Mouse (Mus musculus): Measurements from ENCODE around the gene Trpt1. TPM values are rescaled to one million over a fixed set of nuclear protein-coding genes. Genes with fewer than 3 reads are reported as not detected.

Trpt1 gene
- polyA plus RNA-seq, 1 experiment from 2014 or later, result 11.0 TPM

GRCm38 (mm10) chr19:6981465-6981864 lies 14.5 kb upstream of the Trpt1 start:
- H3K4me2 ChIP-seq (replicated peaks; ENCODE audit: low read depth, low read length), result no peak overlapping the region; the same call in 1 of the 2 replicates

GRCm38 (mm10) chr19:6983621-6984020 lies 12.3 kb upstream of the Trpt1 start:
- Histone ChIP-seq H3K27me3 (replicated peaks; ENCODE audit: insufficient read depth, low read length) (no peaks in the 10 kb centered on the region), H3K4me1 (ENCODE audit: insufficient read depth, low read depth, low read length) (peaks cover 5% of the 10 kb centered on the region), H3K4me2 (replicated peaks; ENCODE audit: low read depth, low read length) (no peak overlapping the region), H3K27ac (ENCODE audit: low read length) (no peak overlapping the region), H3K36me3 (ENCODE audit: insufficient read depth, low read length) (no peaks in the 10 kb centered on the region), H3K9ac (replicated peaks; ENCODE audit: low read depth) (no peak overlapping the region), H3K9me3 (ENCODE audit: low read length) (no peaks in the 10 kb centered on the region), H3K4me3 (ENCODE audit: low read depth, low read length) (no peak overlapping the region)
- ATAC-seq, result no peak
- 92% methylated on average over 5 of the region's 5 CpGs for WGBS
- no peak for DNase-seq (ENCODE audit: low spot score)
- TF ChIP-seq CTCF (IDR thresholded peaks at IDR 0.05) (no peak), EP300 (IDR thresholded peaks at IDR 0.05) (no peak)

More at GRCm38 (mm10) chr19:6981465-6981864, 14.5 kb upstream of the Trpt1 start:
- no peaks in the 10 kb centered on the region for H3K27me3 ChIP-seq (replicated peaks; ENCODE audit: insufficient read depth, low read length)
- no peaks in the 10 kb centered on the region for H3K36me3 ChIP-seq (ENCODE audit: insufficient read depth, low read length)
- no peak overlapping the region for H3K9ac ChIP-seq (replicated peaks; ENCODE audit: low read depth)
- TF ChIP-seq CTCF (IDR thresholded peaks at IDR 0.05), result no peak
- no peak for TF ChIP-seq EP300 (IDR thresholded peaks at IDR 0.05)
- no peak overlapping the region for H3K4me3 ChIP-seq (ENCODE audit: low read depth, low read length)
- DNase-seq (ENCODE audit: low spot score) (no peak), ATAC-seq (no peak)
- H3K4me1 ChIP-seq (ENCODE audit: insufficient read depth, low read depth, low read length), result peaks cover 8% of the 10 kb centered on the region
- WGBS, result 89% methylated on average over 4 of the region's 4 CpGs
- 0 out of 2 replicates have a peak overlapping the region, but pooled peaks have one; percentile 90 for H3K27ac ChIP-seq (ENCODE audit: low read length)
- no peaks in the 10 kb centered on the region for H3K9me3 ChIP-seq (ENCODE audit: low read length)

GRCm38 (mm10) chr19:6985300-6985699 lies 10.6 kb upstream of the Trpt1 start:
- Histone ChIP-seq H3K4me2 (replicated peaks; ENCODE audit: low read depth, low read length) (no peak overlapping the region), H3K4me3 (ENCODE audit: low read depth, low read length) (no peak overlapping the region), H3K27ac (ENCODE audit: low read length) (no peak overlapping the region), H3K4me1 (ENCODE audit: insufficient read depth, low read depth, low read length) (peaks cover 5% of the 10 kb centered on the region), H3K9ac (replicated peaks; ENCODE audit: low read depth) (no peak overlapping the region), H3K9me3 (ENCODE audit: low read length) (no peaks in the 10 kb centered on the region), H3K27me3 (replicated peaks; ENCODE audit: insufficient read depth, low read length) (no peaks in the 10 kb centered on the region), H3K36me3 (ENCODE audit: insufficient read depth, low read length) (no peaks in the 10 kb centered on the region)
- WGBS, result 87% methylated on average over 19 of the region's 19 CpGs
- ATAC-seq, result no peak
- DNase-seq (ENCODE audit: low spot score), result no peak
- TF ChIP-seq CTCF (IDR thresholded peaks at IDR 0.05), result no peak
- TF ChIP-seq EP300 (IDR thresholded peaks at IDR 0.05), result no peak

- TF ChIP-seq CTCF (IDR thresholded peaks at IDR 0.05), result no peak
- TF ChIP-seq EP300 (IDR thresholded peaks at IDR 0.05), result no peak
- ATAC-seq (no peak), DNase-seq (ENCODE audit: low spot score) (no peak)
- H3K4me1 ChIP-seq (ENCODE audit: insufficient read depth, low read depth, low read length), result peaks cover 1% of the 10 kb centered on the region
- no peak overlapping the region for H3K27ac ChIP-seq (ENCODE audit: low read length)
- no peak overlapping the region for H3K4me3 ChIP-seq (ENCODE audit: low read depth, low read length)
- 77% methylated on average over 10 of the region's 10 CpGs for WGBS
- no peaks in the 10 kb centered on the region for H3K9me3 ChIP-seq (ENCODE audit: low read length)
- no peaks in the 10 kb centered on the region for H3K27me3 ChIP-seq (replicated peaks; ENCODE audit: insufficient read depth, low read length)
- H3K4me2 ChIP-seq (replicated peaks; ENCODE audit: low read depth, low read length), result peak overlapping the region; percentile 98; the same call in 1 of the 2 replicates
- no peak overlapping the region for H3K9ac ChIP-seq (replicated peaks; ENCODE audit: low read depth)
- H3K36me3 ChIP-seq (ENCODE audit: insufficient read depth, low read length), result no peaks in the 10 kb centered on the region
These were observed 9.8 kb upstream of the Trpt1 start for GRCm38 (mm10) chr19:6985951-6986708.

- H3K27me3 ChIP-seq (replicated peaks; ENCODE audit: insufficient read depth, low read length), result no peaks in the 10 kb centered on the region
- no peaks in the 10 kb centered on the region for H3K9me3 ChIP-seq (ENCODE audit: low read length)
- 0% methylated on average over 42 of the region's 85 CpGs for WGBS
- H3K36me3 ChIP-seq (ENCODE audit: insufficient read depth, low read length), result no peaks in the 10 kb centered on the region
- ATAC-seq, result peak; percentile 56
- H3K9ac ChIP-seq (replicated peaks; ENCODE audit: low read depth), result peak within 1 kb of the TSS; percentile 70
- H3K4me2 ChIP-seq (replicated peaks; ENCODE audit: low read depth, low read length), result peak within 1 kb of the TSS; percentile 98
- H3K27ac ChIP-seq (ENCODE audit: low read length), result peak within 1 kb of the TSS; percentile 75
- H3K4me1 ChIP-seq (ENCODE audit: insufficient read depth, low read depth, low read length), result peaks cover 4% of the 10 kb centered on the region; the same call in 1 of the 2 replicates
- peak within 1 kb of the TSS; percentile 81 for H3K4me3 ChIP-seq (ENCODE audit: low read depth, low read length)
- TF ChIP-seq CTCF (IDR thresholded peaks at IDR 0.05), result no peak
- TF ChIP-seq EP300 (IDR thresholded peaks at IDR 0.05), result no peak
- DNase-seq (ENCODE audit: low spot score), result peak; percentile 53
These were observed 8.6 kb upstream of the Trpt1 start, which contains the start of gene Vegfb for GRCm38 (mm10) chr19:6987061-6987903. TSS of gene Vegfb (minus strand) at chr19:6987651.

GRCm38 (mm10) chr19:6987904-6988285 lies 8.0 kb upstream of the Trpt1 start:
- H3K4me1 ChIP-seq (ENCODE audit: insufficient read depth, low read depth, low read length), result peaks cover 6% of the 10 kb centered on the region; the same call in 1 of the 2 replicates
- 7% methylated on average over 8 of the region's 8 CpGs for WGBS
- no peak for ATAC-seq
- DNase-seq (ENCODE audit: low spot score), result no peak
- peak overlapping the region; percentile 98 for H3K4me2 ChIP-seq (replicated peaks; ENCODE audit: low read depth, low read length)
- H3K9ac ChIP-seq (replicated peaks; ENCODE audit: low read depth), result peak overlapping the region; percentile 70
- H3K4me3 ChIP-seq (ENCODE audit: low read depth, low read length), result peak overlapping the region; percentile 81
- no peaks in the 10 kb centered on the region for H3K27me3 ChIP-seq (replicated peaks; ENCODE audit: insufficient read depth, low read length)
- H3K27ac ChIP-seq (ENCODE audit: low read length), result 0 out of 2 replicates have a peak overlapping the region, but pooled peaks have one; percentile 75
- H3K9me3 ChIP-seq (ENCODE audit: low read length), result no peaks in the 10 kb centered on the region
- H3K36me3 ChIP-seq (ENCODE audit: insufficient read depth, low read length), result no peaks in the 10 kb centered on the region
- TF ChIP-seq CTCF (IDR thresholded peaks at IDR 0.05), result no peak
- TF ChIP-seq EP300 (IDR thresholded peaks at IDR 0.05), result no peak

Data from lung, postnatal 0 days (tissue).